Mouse (Mus musculus): Measurements from ENCODE around the gene Hddc3. TPM values are rescaled to one million over a fixed set of nuclear protein-coding genes. Genes with fewer than 3 reads are reported as not detected.

The Hddc3 gene
- total RNA-seq, 2 experiments from 2014 or later, result 50.8 to 51.0 TPM

DNA sequence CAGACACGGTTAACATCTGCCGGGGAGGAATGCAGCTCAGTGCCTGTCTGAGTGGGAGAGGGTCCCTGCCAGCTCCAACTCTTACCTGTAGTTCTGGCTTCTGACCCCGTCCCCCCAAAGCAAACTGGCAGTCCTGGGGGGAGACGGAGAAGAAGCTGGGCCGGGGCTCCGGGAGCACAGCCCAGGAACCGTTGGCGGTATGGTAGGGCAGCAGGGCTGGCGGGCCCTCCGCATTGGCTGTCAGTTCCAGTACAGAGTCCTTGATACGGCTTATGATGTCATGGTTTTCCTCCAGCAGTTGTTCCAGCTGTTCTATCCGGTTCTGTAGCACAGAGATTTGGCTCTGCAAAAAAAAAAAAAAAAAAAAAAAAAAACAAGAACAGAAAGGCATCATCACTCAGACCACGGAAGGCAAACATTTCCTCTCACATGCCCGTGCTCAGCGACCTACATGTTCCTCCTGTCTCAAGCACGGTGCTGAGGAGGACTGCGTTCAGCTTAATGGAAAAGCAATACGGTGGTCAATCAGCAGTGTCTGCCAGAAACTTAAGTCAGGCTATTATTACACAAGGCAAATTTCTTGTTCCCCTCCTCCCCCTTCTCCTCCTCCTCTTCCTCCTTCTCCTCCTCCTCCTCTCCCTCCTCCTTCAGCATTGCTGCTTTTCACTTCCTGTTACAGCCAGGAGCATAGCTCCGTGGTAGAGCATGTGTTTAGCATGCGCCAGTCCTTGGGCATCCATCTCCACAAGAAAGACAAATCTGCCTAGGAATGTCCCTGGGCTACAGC lies 25.9 kb downstream of the Hddc3 start:
- DNase-seq (ENCODE audit: low spot score in 2 of 2), result no peak

GRCm38 (mm10) chr7:80369461-80369860 lies 26.6 kb downstream of the Hddc3 start:
- no peak for DNase-seq (ENCODE audit: low spot score in 2 of 2)

DNA sequence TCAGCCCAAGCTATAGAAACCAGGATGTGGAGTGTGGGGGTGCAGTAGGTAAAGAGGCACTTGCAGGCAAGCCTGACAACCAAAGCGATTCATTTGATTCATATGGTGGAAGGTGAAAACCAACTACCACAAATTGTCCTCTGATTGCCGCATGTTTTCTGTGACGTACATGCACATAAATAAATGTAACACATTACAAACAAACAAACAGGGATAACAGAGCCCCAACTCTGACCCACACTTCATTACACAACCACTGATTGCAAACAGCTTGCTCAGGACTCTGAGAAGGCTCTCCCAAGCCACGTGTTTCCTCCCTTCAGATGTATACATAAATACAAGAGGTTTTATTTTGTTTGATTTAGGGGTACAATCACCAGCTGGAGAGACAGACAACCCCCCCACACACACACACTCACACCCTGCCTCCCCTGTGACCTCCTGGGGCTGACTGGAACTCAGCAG lies 27.1 kb downstream of the Hddc3 start:
- no peak for DNase-seq (ENCODE audit: low spot score in 2 of 2)

DNA sequence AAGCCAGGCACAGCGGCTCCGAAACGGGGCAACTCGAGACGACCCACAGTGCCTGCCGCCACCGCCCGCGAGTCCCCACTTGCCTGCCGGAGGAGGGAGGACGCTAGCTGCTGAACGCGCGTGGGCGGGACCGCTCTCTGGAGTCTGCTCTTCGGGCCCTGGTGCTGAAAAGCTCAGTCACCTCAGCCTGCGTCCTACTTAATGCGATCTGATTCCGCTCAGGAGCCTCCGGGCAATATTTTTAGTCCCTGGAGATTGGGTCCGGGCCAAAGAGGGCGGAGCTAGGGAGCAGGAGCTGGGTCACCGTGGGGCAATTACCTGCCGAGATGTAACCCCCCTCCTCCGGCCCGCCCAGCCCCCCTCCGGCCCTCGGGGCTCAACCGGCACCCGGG lies 27.7 kb downstream of the Hddc3 start:
- peak; percentile 76 to 89 for DNase-seq (ENCODE audit: low spot score in 2 of 2)

- DNase-seq (ENCODE audit: low spot score in 2 of 2), result peak; percentile 71 to 80
These were observed 28.3 kb downstream of the Hddc3 start, which contains the start of gene Man2a2 for GRCm38 (mm10) chr7:80371041-80371751. Man2a2 (minus strand) TSS chr7:80371375.

DNA sequence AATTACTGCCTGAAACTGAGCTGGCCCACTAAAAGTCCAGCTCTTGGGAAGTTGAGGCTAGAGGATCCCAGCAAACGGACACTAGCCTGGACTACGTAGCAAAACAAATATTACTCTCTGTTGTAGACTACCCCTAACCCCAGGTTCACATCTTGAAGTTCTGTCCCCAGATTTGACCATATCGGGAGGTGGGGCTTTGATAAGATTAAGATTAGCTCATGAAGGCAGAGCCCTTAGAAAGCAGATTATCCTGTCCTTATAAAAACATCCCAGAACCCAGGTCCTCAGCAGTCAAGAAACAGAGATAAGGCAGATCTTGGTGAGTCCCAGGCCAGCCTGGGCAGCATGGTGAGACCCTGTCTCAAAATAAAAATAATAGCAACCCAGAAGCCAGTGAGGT lies 29.3 kb downstream of the Hddc3 start:
- no peak for DNase-seq (ENCODE audit: low spot score in 2 of 2)

GRCm38 (mm10) chr7:80372667-80373066 lies 29.8 kb downstream of the Hddc3 start:
- DNase-seq (ENCODE audit: low spot score in 2 of 2), result no peak

DNA sequence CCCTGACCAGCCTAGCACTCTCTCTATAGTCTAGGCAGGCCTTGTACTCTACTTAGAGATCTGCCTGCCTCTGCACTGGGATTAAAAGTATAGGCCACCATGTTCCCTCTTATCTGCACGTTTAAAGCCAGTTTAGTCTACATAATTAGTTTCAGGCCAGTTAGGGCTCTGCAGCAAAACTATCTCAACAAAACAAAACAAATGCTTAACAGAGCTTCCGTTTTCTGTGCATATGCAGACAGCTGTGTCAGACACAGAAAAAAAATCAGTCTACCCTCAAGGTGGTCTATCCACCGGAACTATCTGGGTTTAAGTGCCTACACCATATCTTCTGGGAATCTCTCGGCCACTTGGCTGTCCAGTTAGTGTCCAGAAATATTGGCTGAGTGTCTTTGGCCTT lies 30.4 kb downstream of the Hddc3 start:
- no peak for DNase-seq (ENCODE audit: low spot score in 2 of 2)

GRCm38 (mm10) chr7:80373850-80374249 lies 30.9 kb downstream of the Hddc3 start:
- no peak for DNase-seq (ENCODE audit: low spot score in 2 of 2)

DNA sequence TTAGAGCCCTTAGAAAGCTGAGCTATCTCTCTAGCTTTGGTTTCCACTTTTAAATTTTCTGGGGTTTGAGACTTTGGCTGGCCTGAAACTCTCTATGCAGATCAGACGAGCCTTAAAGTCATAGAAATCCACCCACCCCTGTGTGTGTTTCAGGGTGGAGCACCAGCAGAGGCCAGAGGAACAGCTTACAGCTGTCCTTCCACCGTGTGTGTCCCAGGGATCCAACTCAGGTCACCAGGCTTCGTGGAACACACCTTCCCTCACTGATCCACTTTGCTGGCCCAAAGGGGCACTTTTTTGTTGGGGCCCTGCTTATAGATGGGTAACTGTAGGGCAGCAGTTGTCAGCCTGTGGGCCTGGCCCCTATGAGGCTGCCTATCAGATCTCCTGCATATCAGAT lies 31.4 kb downstream of the Hddc3 start:
- no peak for DNase-seq (ENCODE audit: low spot score in 2 of 2)

DNA sequence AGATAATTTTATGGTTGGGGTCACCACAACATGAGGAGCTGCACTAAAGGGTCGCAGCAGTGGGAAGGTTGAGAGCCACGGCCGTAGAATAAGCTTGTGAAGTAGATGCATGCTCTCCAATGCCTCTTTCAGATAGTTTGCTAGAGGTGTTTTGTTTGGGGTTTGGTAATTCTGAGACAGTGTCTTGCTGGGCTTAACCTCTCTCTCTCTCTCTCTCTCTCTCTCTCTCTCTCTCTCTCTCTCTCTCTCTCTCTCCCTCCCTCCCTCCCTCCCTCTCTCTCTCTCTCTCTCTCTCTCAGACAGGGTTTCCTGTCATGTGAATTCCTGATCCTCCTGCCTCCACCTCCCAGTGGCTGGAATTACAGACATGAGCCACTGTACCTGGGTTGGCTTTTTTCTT lies 31.8 kb downstream of the Hddc3 start:
- DNase-seq (ENCODE audit: low spot score in 2 of 2), result no peak

- no peak for DNase-seq (ENCODE audit: low spot score in 2 of 2)
These were observed 32.6 kb downstream of the Hddc3 start for GRCm38 (mm10) chr7:80375376-80376039.

- DNase-seq (ENCODE audit: low spot score in 2 of 2), result no peak
These were observed 33.3 kb downstream of the Hddc3 start for GRCm38 (mm10) chr7:80376192-80376591.

DNA sequence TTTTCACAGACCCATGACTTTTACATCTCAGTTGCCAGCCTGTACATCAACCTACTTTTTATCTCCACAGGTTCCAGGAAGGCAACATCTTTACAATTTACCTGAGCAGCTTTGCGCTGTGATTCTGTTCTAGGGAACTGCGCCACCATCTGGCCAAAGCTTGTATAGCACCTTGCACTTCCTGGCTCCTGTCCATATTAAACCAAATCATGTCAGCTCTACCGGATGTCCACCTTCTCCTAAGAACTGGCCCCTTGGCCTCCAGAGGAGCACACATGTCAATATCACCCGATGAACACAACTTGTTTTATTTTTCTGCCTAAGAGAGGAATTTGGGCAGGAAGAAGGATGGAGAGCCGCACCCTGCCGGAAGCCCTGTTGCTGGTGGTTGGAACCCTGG lies 34.6 kb downstream of the Hddc3 start:
- DNase-seq (ENCODE audit: low spot score in 2 of 2), result peak in 1 of 2 experiments; percentile 63

- DNase-seq (ENCODE audit: low spot score in 2 of 2), result no peak
These were observed 36.6 kb downstream of the Hddc3 start for GRCm38 (mm10) chr7:80379531-80379930.

- DNase-seq (ENCODE audit: low spot score in 2 of 2), result no peak
These were observed 40.0 kb downstream of the Hddc3 start for GRCm38 (mm10) chr7:80382919-80383318.

GRCm38 (mm10) chr7:80386235-80386930 lies 43.5 kb downstream of the Hddc3 start:
- DNase-seq (ENCODE audit: low spot score in 2 of 2), result peak; percentile 73 to 92

GRCm38 (mm10) chr7:80387033-80387632 lies 44.2 kb downstream of the Hddc3 start:
- DNase-seq (ENCODE audit: low spot score in 2 of 2), result no peak

- DNase-seq (ENCODE audit: low spot score in 2 of 2), result no peak
These were observed 45.0 kb downstream of the Hddc3 start, which contains the start of gene Fes for GRCm38 (mm10) chr7:80387633-80388543. Fes (minus strand) TSS chr7:80387946.

GRCm38 (mm10) chr7:80392119-80392518 lies 49.2 kb downstream of the Hddc3 start:
- DNase-seq (ENCODE audit: low spot score in 2 of 2), result no peak
